Mouse (Mus musculus): Measurements from ENCODE around the gene Cracr2a.

Cracr2a gene

DNA sequence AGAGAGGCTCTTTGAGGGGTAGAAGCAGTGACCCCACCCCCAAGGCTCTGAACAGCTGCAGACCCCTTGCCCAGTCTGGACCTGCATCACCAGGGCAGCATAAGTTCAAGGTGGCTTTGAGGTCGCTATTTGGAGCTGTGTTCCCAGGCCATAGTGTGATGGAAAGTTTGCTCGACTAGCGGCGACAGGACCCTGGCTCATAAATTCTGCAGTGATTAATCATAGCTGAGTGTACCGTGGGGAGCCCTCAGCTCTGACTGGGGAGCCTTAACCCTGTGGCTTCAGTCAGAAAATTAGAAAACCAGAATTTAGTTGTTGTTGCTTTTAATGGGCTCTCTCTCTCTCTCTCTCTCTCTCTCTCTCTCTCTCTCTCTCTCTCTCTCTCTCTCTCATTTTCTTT, 153.8 kb downstream of the Cracr2a start:
- DNase-seq = no peak

DNA sequence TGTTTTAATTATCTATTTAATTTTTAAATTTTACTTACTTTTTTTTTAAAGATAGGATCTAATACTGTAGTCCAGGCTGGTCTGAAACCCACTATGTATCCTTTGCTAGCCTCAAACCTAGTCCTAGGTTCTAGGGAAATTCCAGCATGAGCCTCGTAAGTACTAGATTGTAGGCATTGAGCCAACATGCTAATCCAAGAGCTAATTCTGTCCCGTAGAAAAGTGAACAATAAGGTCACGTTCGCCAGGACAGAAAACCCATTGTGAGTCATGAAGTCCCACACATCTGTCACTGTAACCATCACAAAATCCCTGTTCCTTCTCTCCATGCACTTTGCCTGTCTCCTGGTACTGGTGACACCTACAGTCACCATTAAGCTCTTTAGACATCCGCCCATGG, 154.3 kb downstream of the Cracr2a start:
- no peak for DNase-seq

GRCm38 (mm10) chr6:127717239-127718137, 156.3 kb downstream of the Cracr2a start:
- DNase-seq = no peak

- DNase-seq = no peak
Measured at GRCm38 (mm10) chr6:127719875-127720274, 158.7 kb downstream of the Cracr2a start.

GRCm38 (mm10) chr6:127723126-127723525, 162.0 kb downstream of the Cracr2a start:
- no peak for DNase-seq

Measured in cerebellum, postnatal 14 days (tissue).